10 mouse cellular contexts compared by ENCODE assay signal in genomic region chr6:134822844-134823243, GRCm38 (mm10). TPM values are rescaled to one million over a fixed set of nuclear protein-coding genes. Genes with fewer than 3 reads are reported as not detected.
DNase-seq lines count a peak whose midpoint lies in the region; ATAC-seq and TF ChIP-seq lines count a peak whose summit lies in the region.
"Had no signal": no experiment of that assay in that cellular context is flagged by ENCODE, and none has a peak within 500 bp of the region (broad histone marks: within the 10 kb centered on the region; RNA-seq: fewer than 3 reads in every experiment).

No protein-coding gene starts in this region.

- intact Hi-C loops in heart, postnatal 36 days (cut with DNase I), result no loop called here

- no peak overlapping the region for H3K9ac ChIP-seq in midbrain, embryonic 11.5 days (ENCODE audit: low read length)
- no peak overlapping the region for H3K9ac ChIP-seq in forebrain, embryonic 14.5 days (ENCODE audit: low read length)
- H3K9ac ChIP-seq: embryonic facial prominence, embryonic 15.5 days had no signal

- H3K36me3 ChIP-seq in midbrain, embryonic 10.5 days, result no peaks in the 10 kb centered on the region
- no peaks in the 10 kb centered on the region for H3K36me3 ChIP-seq in midbrain, embryonic 11.5 days (ENCODE audit: control insufficient read depth, insufficient read depth, low read length)
- no peaks in the 10 kb centered on the region for H3K36me3 ChIP-seq in forebrain, embryonic 14.5 days (ENCODE audit: control insufficient read depth, insufficient read depth, low read length)
- H3K36me3 ChIP-seq: embryonic facial prominence, embryonic 15.5 days had no signal

- WGBS in midbrain, embryonic 10.5 days, result 66% methylated on average over 10 of the region's 10 CpGs
- 69% methylated on average over 10 of the region's 10 CpGs for WGBS in midbrain, embryonic 11.5 days
- WGBS in forebrain, embryonic 14.5 days, result 69% methylated on average over 10 of the region's 10 CpGs

- H3K4me2 ChIP-seq in midbrain, embryonic 11.5 days, result no peak overlapping the region
- H3K4me2 ChIP-seq in forebrain, embryonic 14.5 days (ENCODE audit: low read length), result no peak overlapping the region
- H3K4me2 ChIP-seq: embryonic facial prominence, embryonic 15.5 days had no signal

- no peaks in the 10 kb centered on the region for H3K4me1 ChIP-seq in midbrain, embryonic 10.5 days
- H3K4me1 ChIP-seq in midbrain, embryonic 11.5 days (ENCODE audit: control insufficient read depth, insufficient read depth, low read length), result no peaks in the 10 kb centered on the region
- H3K4me1 ChIP-seq in bone marrow macrophage, adult 2 months (ENCODE audit: control insufficient read depth, insufficient read depth, low read length), result peaks cover 18% of the 10 kb centered on the region
- peaks cover 2% of the 10 kb centered on the region; the same call in 1 of the 2 replicates for H3K4me1 ChIP-seq in forebrain, embryonic 14.5 days (ENCODE audit: control insufficient read depth, insufficient read depth, low read length)
- H3K4me1 ChIP-seq: embryonic facial prominence, embryonic 15.5 days had no signal

- peak; percentile 87 for DNase-seq in heart, adult 11 months
- DNase-seq in heart, postnatal 36 days, result no peak
- peak; percentile 16 for DNase-seq in midbrain, embryonic 10.5 days (ENCODE audit: low spot score)
- DNase-seq in midbrain, embryonic 11.5 days (ENCODE audit: low spot score, missing footprints), result no peak
- peak; percentile 32 for DNase-seq in thymus, postnatal 0 days (ENCODE audit: low spot score)
- DNase-seq in right cerebral cortex, adult 18-20 months, result no peak
- no peak for DNase-seq in forebrain, embryonic 14.5 days (ENCODE audit: low spot score)

- no peaks in the 10 kb centered on the region for H3K27me3 ChIP-seq in midbrain, embryonic 10.5 days (ENCODE audit: low read depth, poor library complexity, severe bottlenecking)
- no peaks in the 10 kb centered on the region for H3K27me3 ChIP-seq in midbrain, embryonic 11.5 days (ENCODE audit: control insufficient read depth, insufficient read depth, low read length)
- no peaks in the 10 kb centered on the region for H3K27me3 ChIP-seq in forebrain, embryonic 14.5 days (replicated peaks; ENCODE audit: control insufficient read depth, insufficient read depth, low read length)
- H3K27me3 ChIP-seq: embryonic facial prominence, embryonic 15.5 days had no signal

- TF ChIP-seq POLR2A in bone marrow macrophage, adult 2 months (IDR thresholded peaks at IDR 0.05; ENCODE audit: borderline replicate concordance, low read depth, low read length), result no peak

- no peak overlapping the region for H3K27ac ChIP-seq in midbrain, embryonic 10.5 days (replicated peaks)
- H3K27ac ChIP-seq in midbrain, embryonic 11.5 days (ENCODE audit: low read depth, low read length), result no peak overlapping the region
- H3K27ac ChIP-seq in bone marrow macrophage, adult 2 months (ENCODE audit: insufficient read depth, low read depth, low read length), result no peak overlapping the region
- H3K27ac ChIP-seq in forebrain, embryonic 14.5 days (ENCODE audit: low read depth, low read length), result no peak overlapping the region
- H3K27ac ChIP-seq: embryonic facial prominence, embryonic 15.5 days had no signal

- peak; percentile 66 for TF ChIP-seq CTCF in bone marrow macrophage, adult 2 months (IDR thresholded peaks at IDR 0.05; ENCODE audit: low read depth, low read length)

- no peak for ATAC-seq in midbrain, embryonic 11.5 days (ENCODE audit: low FRiP score)
- ATAC-seq in forebrain, embryonic 14.5 days, result no peak

- H3K9me3 ChIP-seq in midbrain, embryonic 10.5 days (replicated peaks), result no peaks in the 10 kb centered on the region
- H3K9me3 ChIP-seq in midbrain, embryonic 11.5 days (ENCODE audit: control insufficient read depth, low read length), result no peaks in the 10 kb centered on the region
- no peaks in the 10 kb centered on the region for H3K9me3 ChIP-seq in forebrain, embryonic 14.5 days (replicated peaks; ENCODE audit: control insufficient read depth, low read length)
- H3K9me3 ChIP-seq: embryonic facial prominence, embryonic 15.5 days had no signal

- no peak overlapping the region for H3K4me3 ChIP-seq in midbrain, embryonic 10.5 days
- no peak overlapping the region for H3K4me3 ChIP-seq in midbrain, embryonic 11.5 days (ENCODE audit: low read depth, low read length)
- H3K4me3 ChIP-seq in bone marrow macrophage, adult 2 months (ENCODE audit: insufficient read depth, low read length), result no peak overlapping the region
- no peak overlapping the region for H3K4me3 ChIP-seq in forebrain, embryonic 14.5 days (ENCODE audit: low read depth, low read length)
- H3K4me3 ChIP-seq: embryonic facial prominence, embryonic 15.5 days; myocyte had no signal

RNA-seq across cellular contexts. Expression of gene Crebl2, which starts 7.1 kb away (rescaled TPM):
- 10 to 100 TPM; 13.0 to 14.1 TPM for total RNA-seq in heart, postnatal 36 days (2021)
- 1.0 and 1.3 TPM in 2 replicates for polyA plus RNA-seq in midbrain, embryonic 10.5 days (2016; fragmentation: Nextera tagmentation; extraction: Ambion mirVana)
- 0.92 and 1.2 TPM in 2 replicates for polyA plus RNA-seq in midbrain, embryonic 11.5 days (2014; fragmentation: Nextera tagmentation; extraction: Ambion mirVana)
- polyA plus RNA-seq in bone marrow macrophage, adult 2 months (2012; ENCODE audit: insufficient read depth, insufficient read length, missing spikeins), result 14.0 and 14.2 TPM in 2 replicates
- 4.9 and 5.5 TPM in 2 replicates for polyA plus RNA-seq in thymus, postnatal 0 days (2015; fragmentation: Nextera tagmentation; extraction: Ambion mirVana)
- 1.8 and 2.9 TPM in 2 replicates for polyA plus RNA-seq in forebrain, embryonic 14.5 days (2014; fragmentation: Nextera tagmentation; extraction: Ambion mirVana)

RNA-seq across cellular contexts. Expression of gene Dusp16, which starts 30.4 kb away (rescaled TPM):
- total RNA-seq in heart, postnatal 36 days (2021), result 10 to 100 TPM; 22.2 to 25.6 TPM
- 14.2 and 16.6 TPM in 2 replicates for polyA plus RNA-seq in midbrain, embryonic 10.5 days (2016; fragmentation: Nextera tagmentation; extraction: Ambion mirVana)
- polyA plus RNA-seq in midbrain, embryonic 11.5 days (2014; fragmentation: Nextera tagmentation; extraction: Ambion mirVana), result 18.0 and 18.5 TPM in 2 replicates
- 4.3 and 6.9 TPM in 2 replicates for polyA plus RNA-seq in bone marrow macrophage, adult 2 months (2012; ENCODE audit: insufficient read depth, insufficient read length, missing spikeins)
- 6.6 and 7.5 TPM in 2 replicates for polyA plus RNA-seq in thymus, postnatal 0 days (2015; fragmentation: Nextera tagmentation; extraction: Ambion mirVana)
- 9.3 and 9.4 TPM in 2 replicates for polyA plus RNA-seq in forebrain, embryonic 14.5 days (2014; fragmentation: Nextera tagmentation; extraction: Ambion mirVana)

Comparison
In these comparisons a context has a peak if more than half of its experiments do, and no peak if none do; other contexts are left out.
1. DNase-seq: peak in heart, adult 11 months (single experiment), midbrain, embryonic 10.5 days (single experiment) and thymus, postnatal 0 days (single experiment); none in heart, postnatal 36 days (0 of 2), midbrain, embryonic 11.5 days (single experiment), right cerebral cortex, adult 18-20 months (single experiment) and forebrain, embryonic 14.5 days (single experiment).